Mouse (Mus musculus) heart, adult 2 months (tissue): ENCODE data around the gene Erc1. TPM values are rescaled to one million over a fixed set of nuclear protein-coding genes. Genes with fewer than 3 reads are reported as not detected.

Source experiments
- DNase-seq, 2 experiments: peaks; one replicate each; pipeline ENCODE4 v3.0.0; 2021
- H3K27ac ChIP-seq: fragments of 200-600 bp; 2 replicates; pipeline ENCODE4 v1.8.1; 2022
- H3K27me3 ChIP-seq: fragments of 200-500 bp; 2 replicates; pipeline ENCODE4 v1.6.1; 2012; ENCODE audit warnings: mild to moderate bottlenecking, low read length, inconsistent platforms, mixed read lengths; ENCODE audit not compliant: control insufficient read depth, insufficient read depth
- H3K36me3 ChIP-seq: fragments of 200-500 bp; 2 replicates; pipeline ENCODE4 v1.6.1; 2012; ENCODE audit warnings: low read length, inconsistent platforms; ENCODE audit not compliant: control insufficient read depth, insufficient read depth
- H3K4me1 ChIP-seq: fragments of 200-500 bp; 2 replicates; pipeline ENCODE4 v1.6.1; 2011; ENCODE audit warnings: low read length; ENCODE audit not compliant: control insufficient read depth, insufficient read depth
- H3K4me3 ChIP-seq: fragments of 200-600 bp; 2 replicates; pipeline ENCODE4 v1.8.1; 2022
- H3K79me2 ChIP-seq: fragments of 200-500 bp; replicated peaks from 2 replicates; pipeline ENCODE4 v1.6.1; 2012; ENCODE audit warnings: mild to moderate bottlenecking, inconsistent platforms, low read length, moderate library complexity, mixed read lengths; ENCODE audit not compliant: control insufficient read depth, insufficient read depth
- H3K9ac ChIP-seq: fragments of 200-500 bp; 2 replicates; pipeline ENCODE4 v1.6.1; 2012; ENCODE audit warnings: low read depth, mild to moderate bottlenecking, control low read depth, inconsistent platforms, low read length, mixed read lengths
- CTCF ChIP-seq: fragments of 200-600 bp; IDR thresholded peaks from 2 replicates; pipeline ENCODE4 v1.8.1; 2022; ENCODE audit warnings: antibody characterized with exemption, mild to moderate bottlenecking, moderate library complexity
- EP300 ChIP-seq: fragments of 200-500 bp; IDR thresholded peaks from 2 replicates; pipeline ENCODE4 v1.6.1; 2011; ENCODE audit warnings: low read depth, low read length, control low read depth; ENCODE audit not compliant: insufficient read depth
- POLR2A ChIP-seq: fragments of 200-500 bp; IDR thresholded peaks from 2 replicates; pipeline ENCODE4 v1.6.1; 2011; ENCODE audit warnings: mild to moderate bottlenecking, low read depth, low read length, control low read depth; ENCODE audit not compliant: insufficient read depth
- WGBS: fragments of 180-500 bp; shearing (Covaris S2); methylation state at CpG from one replicate; pipeline ENCODE4 v1.1.7; 2018; 5-methylcytosine and 5-hydroxymethylcytosine counted together
- intact Hi-C: fragments of 180-260 bp; cut with DNase I; formaldehyde crosslinking; loops from one replicate; pipeline ENCODE4 v1.15.1; 2025
- polyA plus RNA-seq: library from polyadenylated mRNA; depleted of rRNA; stranded (reverse); fragments of >200 nt; gene quantifications from 2 replicates; pipeline ENCODE4 v1.2.3, GENCODE M21; 2012
- total RNA-seq, 2 experiments: library from RNA; stranded (reverse); gene quantifications; 2 replicates each; pipeline ENCODE4 v1.2.3; 2021

Gene Erc1
- total and polyA plus RNA-seq, 3 experiments: 15.0 to 41.8 (median 36.0) TPM

GRCm38 (mm10) chr6:119713961-119714360 is 134.0 kb downstream of the Erc1 start:
- no peak for DNase-seq
- intact Hi-C loops: no loop called here
- H3K27ac ChIP-seq: peak overlapping the region; percentile 38
- no peaks in the 10 kb centered on the region for H3K27me3 ChIP-seq
- no peaks in the 10 kb centered on the region; the same call in 1 of the 2 replicates for H3K4me1 ChIP-seq
- H3K4me3 ChIP-seq: peak overlapping the region; percentile 23; the same call in 1 of the 2 replicates
- TF ChIP-seq EP300: no peak
- H3K9ac ChIP-seq: no peak overlapping the region
- H3K36me3 ChIP-seq: peaks cover 11% of the 10 kb centered on the region
- whole genome bisulfite sequencing: 31% methylated on average over 2 of the region's 2 CpGs
- H3K79me2 ChIP-seq: no peaks in the 10 kb centered on the region

DNA sequence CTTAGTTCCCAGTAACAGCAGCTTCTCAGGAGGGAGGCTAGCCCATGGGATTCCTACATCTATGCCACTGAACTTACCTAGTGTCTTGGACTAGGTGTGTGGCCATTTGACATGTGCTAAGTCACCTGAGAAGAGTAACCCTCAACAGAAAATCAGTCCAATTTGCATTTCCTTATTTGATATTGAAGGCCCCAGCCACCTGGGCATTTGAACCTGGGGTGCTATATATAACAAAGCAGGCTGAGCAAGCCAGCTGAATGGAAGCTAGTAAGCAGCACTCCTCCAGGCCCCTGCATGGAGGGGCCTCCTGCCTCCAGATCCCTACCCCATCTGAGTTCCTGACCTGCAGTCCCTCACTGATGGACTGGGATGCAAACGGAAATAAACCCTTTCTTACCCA is 135.5 kb downstream of the Erc1 start:
- Histone ChIP-seq H3K36me3 (peaks cover 11% of the 10 kb centered on the region), H3K27ac (no peak overlapping the region), H3K27me3 (no peaks in the 10 kb centered on the region), H3K4me3 (no peak overlapping the region), H3K4me1 (no peaks in the 10 kb centered on the region; the same call in 1 of the 2 replicates), H3K79me2 (no peaks in the 10 kb centered on the region), H3K9ac (no peak overlapping the region)
- DNase-seq: no peak
- WGBS: 49% methylated on average over 1 of the region's 1 CpGs
- intact Hi-C loops: no loop called here
- TF ChIP-seq EP300 (no peak), CTCF (no peak), POLR2A (no peak)

GRCm38 (mm10) chr6:119711649-119712305 is 136.2 kb downstream of the Erc1 start:
- intact Hi-C loops: no loop called here
- TF ChIP-seq POLR2A (no peak), EP300 (no peak), CTCF (no peak)
- H3K27ac ChIP-seq: no peak overlapping the region

GRCm38 (mm10) chr6:119709552-119709951 is 138.4 kb downstream of the Erc1 start:
- H3K4me1 ChIP-seq: no peaks in the 10 kb centered on the region; the same call in 1 of the 2 replicates
- no peak overlapping the region for H3K9ac ChIP-seq
- no peaks in the 10 kb centered on the region for H3K27me3 ChIP-seq
- no peak for DNase-seq
- no peak overlapping the region for H3K4me3 ChIP-seq
- TF ChIP-seq EP300 (no peak), CTCF (peak; percentile 63)
- H3K27ac ChIP-seq: no peak overlapping the region
- intact Hi-C loops: loop anchor here (2.0 kb wide), 1 partner anchor 219 kb away; no protein-coding TSS in a partner anchor
- no peaks in the 10 kb centered on the region for H3K79me2 ChIP-seq
- peaks cover 11% of the 10 kb centered on the region for H3K36me3 ChIP-seq

More at GRCm38 (mm10) chr6:119711649-119712305, 136.2 kb downstream of the Erc1 start:
- Histone ChIP-seq H3K9ac (no peak overlapping the region), H3K79me2 (no peaks in the 10 kb centered on the region), H3K36me3 (peaks cover 11% of the 10 kb centered on the region), H3K4me1 (no peaks in the 10 kb centered on the region; the same call in 1 of the 2 replicates), H3K4me3 (no peak overlapping the region), H3K27me3 (no peaks in the 10 kb centered on the region)
- WGBS: 72% methylated on average over 8 of the region's 8 CpGs
- no peak for DNase-seq

DNA sequence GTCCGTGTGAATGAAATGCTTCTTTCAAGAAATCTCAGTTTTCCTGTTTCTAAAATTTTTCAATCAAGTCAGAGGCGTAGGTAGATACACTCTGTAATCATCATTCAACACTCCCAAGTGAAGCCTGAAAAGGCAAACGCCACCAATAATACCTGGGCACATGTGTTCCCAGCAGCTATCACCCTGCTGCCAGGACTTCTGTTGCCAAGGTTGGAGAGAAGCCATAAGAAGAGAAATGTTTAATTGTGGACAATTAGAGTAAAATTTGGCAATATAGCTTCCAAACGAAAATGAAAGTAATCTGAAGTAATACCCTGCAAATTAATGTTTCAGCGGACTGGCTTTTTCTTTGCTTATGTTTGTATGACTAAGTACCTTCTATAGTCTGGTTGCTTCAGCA is 140.1 kb downstream of the Erc1 start:
- TF ChIP-seq EP300 (no peak), POLR2A (no peak)
- no peak for DNase-seq
- H3K27ac ChIP-seq: no peak overlapping the region
- H3K4me3 ChIP-seq: no peak overlapping the region
- H3K4me1 ChIP-seq: no peaks in the 10 kb centered on the region
- 81% methylated on average over 5 of the region's 5 CpGs for WGBS
- no peak overlapping the region for H3K9ac ChIP-seq
- H3K27me3 ChIP-seq: no peaks in the 10 kb centered on the region
- intact Hi-C loops: loop anchor here (2.0 kb wide), 1 partner anchor 217 kb away; no protein-coding TSS in a partner anchor
- no peaks in the 10 kb centered on the region; the same call in 1 of the 2 replicates for H3K79me2 ChIP-seq
- peaks cover 3% of the 10 kb centered on the region for H3K36me3 ChIP-seq

GRCm38 (mm10) chr6:119704899-119705298 is 143.1 kb downstream of the Erc1 start:
- WGBS: 82% methylated on average over 2 of the region's 2 CpGs
- no peaks in the 10 kb centered on the region for H3K27me3 ChIP-seq
- no peaks in the 10 kb centered on the region for H3K36me3 ChIP-seq
- H3K4me1 ChIP-seq: no peaks in the 10 kb centered on the region
- no peak for DNase-seq
- intact Hi-C loops: no loop called here
- H3K27ac ChIP-seq: no peak overlapping the region
- no peaks in the 10 kb centered on the region; the same call in 1 of the 2 replicates for H3K79me2 ChIP-seq
- no peak for TF ChIP-seq EP300
- TF ChIP-seq POLR2A: no peak
- no peak for TF ChIP-seq CTCF
- H3K4me3 ChIP-seq: no peak overlapping the region
- no peak overlapping the region for H3K9ac ChIP-seq
